Comparison of ENCODE assay signal across 26 mouse cellular contexts in the genomic region with DNA sequence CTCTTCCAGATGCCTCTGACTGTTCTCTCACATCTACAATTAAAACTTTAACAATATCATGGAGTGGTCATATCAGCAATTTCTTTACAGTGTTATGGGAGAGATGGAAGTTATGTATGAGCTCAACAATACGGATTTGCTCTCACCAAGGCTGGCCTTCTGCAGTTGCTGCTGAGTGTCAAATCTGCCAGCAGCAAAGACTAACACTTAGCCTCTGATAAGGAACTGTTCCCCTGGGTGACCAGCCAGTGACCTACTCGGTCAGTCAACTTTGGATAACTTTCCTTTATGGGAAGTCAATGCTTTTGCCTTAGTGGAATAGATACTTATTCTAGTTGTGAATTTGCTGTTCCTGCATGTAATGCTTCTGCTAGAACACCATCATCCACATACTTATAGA.
DNase-seq lines count a peak whose midpoint lies in the region; ATAC-seq and TF ChIP-seq lines count a peak whose summit lies in the region.
"Had no signal": no experiment of that assay in that cellular context is flagged by ENCODE, and none has a peak within 500 bp of the region (broad histone marks: within the 10 kb centered on the region; RNA-seq: fewer than 3 reads in every experiment).

No protein-coding gene starts in this region.

- H3K4me3 ChIP-seq in heart, embryonic 10.5 days: peak overlapping the region; percentile 5; the same call in 1 of the 2 replicates
- no peak overlapping the region for H3K4me3 ChIP-seq in heart, embryonic 13.5 days
- H3K4me3 ChIP-seq in heart, embryonic 15.5 days: no peak overlapping the region
- no peak overlapping the region for H3K4me3 ChIP-seq in heart, postnatal 0 days (ENCODE audit: low read depth, low read length)
- H3K4me3 ChIP-seq: embryonic facial prominence, embryonic 12.5 days; embryonic facial prominence, embryonic 15.5 days had no signal

- TF ChIP-seq CTCF in heart, postnatal 0 days (IDR thresholded peaks at IDR 0.05; ENCODE audit: low read depth): no peak

- intact Hi-C loops in heart, postnatal 25 days (cut with DNase I): no loop called here

- peaks cover 38% of the 10 kb centered on the region for H3K4me1 ChIP-seq in heart, embryonic 10.5 days
- H3K4me1 ChIP-seq in heart, embryonic 13.5 days: peaks cover 48% of the 10 kb centered on the region
- peaks cover 20% of the 10 kb centered on the region for H3K4me1 ChIP-seq in heart, embryonic 15.5 days (replicated peaks)
- H3K4me1 ChIP-seq in heart, postnatal 0 days (ENCODE audit: control insufficient read depth, insufficient read depth): peaks cover 11% of the 10 kb centered on the region

- WGBS in heart, embryonic 10.5 days: 12% methylated on average over 2 of the region's 2 CpGs
- 6% methylated on average over 2 of the region's 2 CpGs for WGBS in heart, embryonic 13.5 days
- WGBS in heart, embryonic 15.5 days: 11% methylated on average over 2 of the region's 2 CpGs
- 14% methylated on average over 2 of the region's 2 CpGs for WGBS in heart, postnatal 0 days

- peak overlapping the region; percentile 62 for H3K27ac ChIP-seq in heart, embryonic 10.5 days
- peak overlapping the region; percentile 81 for H3K27ac ChIP-seq in heart, embryonic 13.5 days (replicated peaks)
- H3K27ac ChIP-seq in heart, embryonic 15.5 days: peak overlapping the region; percentile 69
- peak overlapping the region; percentile 27; the same call in 1 of the 2 replicates for H3K27ac ChIP-seq in heart, postnatal 0 days (ENCODE audit: low read depth)
- H3K27ac ChIP-seq: embryonic facial prominence, embryonic 12.5 days; embryonic facial prominence, embryonic 15.5 days; hindbrain, embryonic 14.5 days; hindbrain, postnatal 0 days had no signal

- H3K27me3 ChIP-seq in heart, embryonic 10.5 days (ENCODE audit: insufficient read depth, poor library complexity, severe bottlenecking): no peaks in the 10 kb centered on the region
- H3K27me3 ChIP-seq in heart, embryonic 13.5 days (replicated peaks): no peaks in the 10 kb centered on the region
- no peaks in the 10 kb centered on the region for H3K27me3 ChIP-seq in heart, embryonic 15.5 days
- no peaks in the 10 kb centered on the region for H3K27me3 ChIP-seq in heart, postnatal 0 days (ENCODE audit: control insufficient read depth, insufficient read depth, low read length)
- H3K27me3 ChIP-seq: embryonic facial prominence, embryonic 12.5 days; embryonic facial prominence, embryonic 15.5 days; Patski had no signal

- no peaks in the 10 kb centered on the region for H3K9me3 ChIP-seq in heart, embryonic 10.5 days
- H3K9me3 ChIP-seq in heart, embryonic 13.5 days: no peaks in the 10 kb centered on the region
- no peaks in the 10 kb centered on the region for H3K9me3 ChIP-seq in heart, embryonic 15.5 days (replicated peaks)
- H3K9me3 ChIP-seq in heart, postnatal 0 days (replicated peaks; ENCODE audit: control insufficient read depth, low read length): no peaks in the 10 kb centered on the region
- H3K9me3 ChIP-seq: embryonic facial prominence, embryonic 12.5 days; embryonic facial prominence, embryonic 15.5 days; G1E had no signal

- DNase-seq in heart, embryonic 10.5 days (ENCODE audit: low spot score): peak; percentile 77
- DNase-seq in heart, adult 11 months: no peak
- no peak for DNase-seq in heart, postnatal 25 days (ENCODE audit: low spot score)
- peak; percentile 69 for DNase-seq in heart, postnatal 0 days (ENCODE audit: low spot score)
- DNase-seq in cerebellum, adult 9-11 months: no peak
- DNase-seq: adrenal gland, postnatal 10 days; adrenal gland, postnatal 36 days; B cell, adult 2 months; cerebellum, adult 18-20 months; cerebellum, adult 9-10 months; cerebellum, postnatal 25 days; forebrain, postnatal 0 days; gastrocnemius, postnatal 25 days; kidney, adult 18-20 months; kidney, adult 9 months had no signal

- ATAC-seq in heart, embryonic 13.5 days (ENCODE audit: extremely low read depth, insufficient number of reproducible peaks, low FRiP score, low TSS enrichment): no peak
- ATAC-seq in heart, embryonic 15.5 days (replicated peaks; ENCODE audit: insufficient number of reproducible peaks, insufficient read depth, low FRiP score, low read depth): no peak; the same call in 1 of the 2 replicates
- ATAC-seq in heart, postnatal 0 days (ENCODE audit: insufficient read depth, low read depth): peak; percentile 10; the same call in 1 of the 2 replicates
- ATAC-seq: forebrain, embryonic 14.5 days; forebrain, postnatal 0 days; hindbrain, postnatal 0 days; inflammation-experienced regulatory T-cells, adult 6 months; intestine, embryonic 16.5 days; Patski had no signal

- TF ChIP-seq EP300 in heart, postnatal 0 days (IDR thresholded peaks at IDR 0.05; ENCODE audit: low read depth): 0 out of 2 replicates have a peak, but pooled peaks have one; percentile 34

- peak overlapping the region; percentile 6; the same call in 1 of the 2 replicates for H3K9ac ChIP-seq in heart, embryonic 13.5 days
- H3K9ac ChIP-seq in heart, embryonic 15.5 days: no peak overlapping the region
- no peak overlapping the region for H3K9ac ChIP-seq in heart, postnatal 0 days (replicated peaks; ENCODE audit: low read depth, low read length)
- H3K9ac ChIP-seq: embryonic facial prominence, embryonic 12.5 days; embryonic facial prominence, embryonic 15.5 days; forebrain, postnatal 0 days; hindbrain, embryonic 14.5 days had no signal

- H3K36me3 ChIP-seq in heart, embryonic 10.5 days: no peaks in the 10 kb centered on the region
- H3K36me3 ChIP-seq in heart, embryonic 13.5 days: no peaks in the 10 kb centered on the region
- no peaks in the 10 kb centered on the region for H3K36me3 ChIP-seq in heart, embryonic 15.5 days
- H3K36me3 ChIP-seq in heart, postnatal 0 days (replicated peaks; ENCODE audit: control insufficient read depth, insufficient read depth, low read length): no peaks in the 10 kb centered on the region
- H3K36me3 ChIP-seq: embryonic facial prominence, embryonic 12.5 days; embryonic facial prominence, embryonic 15.5 days; G1E had no signal

- peak overlapping the region; percentile 37 for H3K4me2 ChIP-seq in heart, embryonic 13.5 days
- 0 out of 2 replicates have a peak overlapping the region, but pooled peaks have one; percentile 16 for H3K4me2 ChIP-seq in heart, embryonic 15.5 days
- no peak overlapping the region for H3K4me2 ChIP-seq in heart, postnatal 0 days (ENCODE audit: low read depth, low read length)
- H3K4me2 ChIP-seq: embryonic facial prominence, embryonic 12.5 days; embryonic facial prominence, embryonic 15.5 days; hindbrain, embryonic 14.5 days had no signal

Comparison
In these comparisons a context has a peak if more than half of its experiments do, and no peak if none do; other contexts are left out.
1. DNase-seq: peak in heart, embryonic 10.5 days (single experiment) and heart, postnatal 0 days (single experiment); none in heart, adult 11 months (single experiment), heart, postnatal 25 days (single experiment) and cerebellum, adult 9-11 months (single experiment).
2. H3K27ac ChIP-seq: peak in every context shown above with its lines; median percentile 81 in heart, embryonic 13.5 days; 69 in heart, embryonic 15.5 days; 62 in heart, embryonic 10.5 days; 27 in heart, postnatal 0 days.